Mouse (Mus musculus): ENCODE results near the gene Epha7. TPM values are rescaled to one million over a fixed set of nuclear protein-coding genes. Genes with fewer than 3 reads are reported as not detected.
A peak's percentile ranks its signal among the peaks of the same experiment; 100 is the strongest.

Epha7 gene
- polyA plus RNA-seq (2015; fragmentation: Nextera tagmentation; extraction: Ambion mirVana): 54.2 and 59.0 TPM in 2 replicates

- peak within 1 kb of the TSS; percentile 73 for H3K4me2 ChIP-seq (replicated peaks)
- ATAC-seq (ENCODE audit: low FRiP score, low read depth): peak; percentile 98
- H3K27me3 ChIP-seq: no peaks in the 10 kb centered on the region
- peak within 1 kb of the TSS; percentile 81 for H3K4me3 ChIP-seq
- H3K27ac ChIP-seq: peak within 1 kb of the TSS; percentile 97
- 0 out of 2 replicates have a peak, but pooled peaks cover 4% of the 10 kb centered on the region for H3K4me1 ChIP-seq
- no peaks in the 10 kb centered on the region for H3K36me3 ChIP-seq
- peak within 1 kb of the TSS; percentile 96 for H3K9ac ChIP-seq
- H3K9me3 ChIP-seq: no peaks in the 10 kb centered on the region
- WGBS: under 1% methylated on average over 48 of the region's 48 CpGs
These were observed at the start of gene Epha7 for GRCm38 (mm10) chr4:28812691-28813289. Gene Epha7, plus strand, starts transcription at chr4:28813131.

GRCm38 (mm10) chr4:28783961-28784360 is 29.0 kb upstream of the Epha7 start:
- no peak overlapping the region for H3K4me3 ChIP-seq
- no peak overlapping the region for H3K27ac ChIP-seq
- H3K9me3 ChIP-seq: no peaks in the 10 kb centered on the region
- 9% methylated on average over 3 of the region's 3 CpGs for WGBS
- H3K4me2 ChIP-seq (replicated peaks): no peak overlapping the region
- no peaks in the 10 kb centered on the region for H3K27me3 ChIP-seq
- no peak overlapping the region for H3K9ac ChIP-seq
- no peaks in the 10 kb centered on the region for H3K36me3 ChIP-seq
- H3K4me1 ChIP-seq: peaks cover 10% of the 10 kb centered on the region; the same call in 1 of the 2 replicates
- peak; percentile 94 for ATAC-seq (ENCODE audit: low FRiP score, low read depth)

GRCm38 (mm10) chr4:28808800-28809199 is 4.1 kb upstream of the Epha7 start:
- H3K4me3 ChIP-seq: no peak overlapping the region
- 0 out of 2 replicates have a peak, but pooled peaks cover 4% of the 10 kb centered on the region for H3K4me1 ChIP-seq
- no peak for ATAC-seq (ENCODE audit: low FRiP score, low read depth)
- H3K27ac ChIP-seq: no peak overlapping the region
- H3K36me3 ChIP-seq: no peaks in the 10 kb centered on the region
- H3K27me3 ChIP-seq: no peaks in the 10 kb centered on the region
- H3K9ac ChIP-seq: no peak overlapping the region
- no peak overlapping the region for H3K4me2 ChIP-seq (replicated peaks)
- no peaks in the 10 kb centered on the region for H3K9me3 ChIP-seq

GRCm38 (mm10) chr4:28809703-28810102 is 3.2 kb upstream of the Epha7 start:
- ATAC-seq (ENCODE audit: low FRiP score, low read depth): no peak
- no peak overlapping the region for H3K9ac ChIP-seq

GRCm38 (mm10) chr4:28813551-28814475 is 882 bp downstream of the Epha7 start:
- Histone ChIP-seq H3K27me3 (no peaks in the 10 kb centered on the region), H3K9ac (peak overlapping the region; percentile 96), H3K9me3 (no peaks in the 10 kb centered on the region), H3K27ac (peak overlapping the region; percentile 97), H3K4me2 (replicated peaks) (peak overlapping the region; percentile 73), H3K36me3 (no peaks in the 10 kb centered on the region), H3K4me3 (peak overlapping the region; percentile 81), H3K4me1 (0 out of 2 replicates have a peak, but pooled peaks cover 4% of the 10 kb centered on the region)
- under 1% methylated on average over 62 of the region's 94 CpGs for WGBS
- peak; percentile 26 for ATAC-seq (ENCODE audit: low FRiP score, low read depth)

More at GRCm38 (mm10) chr4:28809703-28810102, 3.2 kb upstream of the Epha7 start:
- H3K36me3 ChIP-seq: no peaks in the 10 kb centered on the region
- no peak overlapping the region for H3K27ac ChIP-seq
- no peaks in the 10 kb centered on the region for H3K27me3 ChIP-seq
- 0 out of 2 replicates have a peak, but pooled peaks cover 4% of the 10 kb centered on the region for H3K4me1 ChIP-seq
- H3K9me3 ChIP-seq: no peaks in the 10 kb centered on the region
- WGBS: 69% methylated on average over 4 of the region's 4 CpGs
- H3K4me3 ChIP-seq: no peak overlapping the region
- H3K4me2 ChIP-seq (replicated peaks): no peak overlapping the region

- H3K4me3 ChIP-seq: peak overlapping the region; percentile 81
- peak overlapping the region; percentile 97 for H3K27ac ChIP-seq
- 3% methylated on average over 8 of the region's 8 CpGs for WGBS
- H3K9ac ChIP-seq: peak overlapping the region; percentile 96
- H3K27me3 ChIP-seq: no peaks in the 10 kb centered on the region
- no peak for ATAC-seq (ENCODE audit: low FRiP score, low read depth)
- 0 out of 2 replicates have a peak, but pooled peaks cover 4% of the 10 kb centered on the region for H3K4me1 ChIP-seq
- no peaks in the 10 kb centered on the region for H3K36me3 ChIP-seq
- peak overlapping the region; percentile 73 for H3K4me2 ChIP-seq (replicated peaks)
- no peaks in the 10 kb centered on the region for H3K9me3 ChIP-seq
These were observed 1.5 kb downstream of the Epha7 start for GRCm38 (mm10) chr4:28814476-28814815.

GRCm38 (mm10) chr4:28814816-28815620 is 2.1 kb downstream of the Epha7 start:
- H3K27ac ChIP-seq: peak overlapping the region; percentile 97
- peak overlapping the region; percentile 81 for H3K4me3 ChIP-seq
- peak; percentile 16; the same call in 1 of the 2 replicates for ATAC-seq (ENCODE audit: low FRiP score, low read depth)
- 0 out of 2 replicates have a peak, but pooled peaks cover 4% of the 10 kb centered on the region for H3K4me1 ChIP-seq
- peak overlapping the region; percentile 73 for H3K4me2 ChIP-seq (replicated peaks)
- H3K9me3 ChIP-seq: no peaks in the 10 kb centered on the region
- no peaks in the 10 kb centered on the region for H3K27me3 ChIP-seq
- under 1% methylated on average over 56 of the region's 72 CpGs for WGBS
- H3K9ac ChIP-seq: peak overlapping the region; percentile 96
- H3K36me3 ChIP-seq: 0 out of 2 replicates have a peak, but pooled peaks cover 2% of the 10 kb centered on the region

GRCm38 (mm10) chr4:28815621-28815920 is 2.6 kb downstream of the Epha7 start:
- H3K27ac ChIP-seq: peak overlapping the region; percentile 97; the same call in 1 of the 2 replicates
- H3K4me3 ChIP-seq: peak overlapping the region; percentile 81
- H3K4me2 ChIP-seq (replicated peaks): peak overlapping the region; percentile 73
- 0% methylated on average over 14 of the region's 15 CpGs for WGBS
- no peaks in the 10 kb centered on the region for H3K9me3 ChIP-seq
- H3K4me1 ChIP-seq: 0 out of 2 replicates have a peak, but pooled peaks cover 4% of the 10 kb centered on the region
- no peak for ATAC-seq (ENCODE audit: low FRiP score, low read depth)
- H3K36me3 ChIP-seq: peaks cover 5% of the 10 kb centered on the region; the same call in 1 of the 2 replicates
- H3K27me3 ChIP-seq: no peaks in the 10 kb centered on the region
- H3K9ac ChIP-seq: peak overlapping the region; percentile 96

- Histone ChIP-seq H3K9ac (no peak overlapping the region), H3K36me3 (peaks cover 18% of the 10 kb centered on the region), H3K9me3 (no peaks in the 10 kb centered on the region), H3K27ac (no peak overlapping the region), H3K4me1 (no peaks in the 10 kb centered on the region), H3K27me3 (no peaks in the 10 kb centered on the region), H3K4me3 (no peak overlapping the region), H3K4me2 (replicated peaks) (no peak overlapping the region)
- 63% methylated on average over 1 of the region's 1 CpGs for WGBS
- ATAC-seq (ENCODE audit: low FRiP score, low read depth): no peak
These were observed 10.7 kb downstream of the Epha7 start for GRCm38 (mm10) chr4:28823616-28824015.

- no peak overlapping the region for H3K27ac ChIP-seq
- H3K4me1 ChIP-seq: no peaks in the 10 kb centered on the region
- no peaks in the 10 kb centered on the region for H3K27me3 ChIP-seq
- no peaks in the 10 kb centered on the region for H3K9me3 ChIP-seq
- H3K9ac ChIP-seq: no peak overlapping the region
- H3K36me3 ChIP-seq: peaks cover 18% of the 10 kb centered on the region
- no peak overlapping the region for H3K4me2 ChIP-seq (replicated peaks)
- no peak overlapping the region for H3K4me3 ChIP-seq
- ATAC-seq (ENCODE audit: low FRiP score, low read depth): no peak
- WGBS: 59% methylated on average over 7 of the region's 7 CpGs
These were observed 11.7 kb downstream of the Epha7 start for GRCm38 (mm10) chr4:28824616-28825015.

- Histone ChIP-seq H3K9ac (no peak overlapping the region), H3K4me2 (replicated peaks) (no peak overlapping the region), H3K9me3 (no peaks in the 10 kb centered on the region), H3K4me3 (no peak overlapping the region), H3K4me1 (no peaks in the 10 kb centered on the region), H3K27me3 (no peaks in the 10 kb centered on the region), H3K36me3 (no peaks in the 10 kb centered on the region), H3K27ac (no peak overlapping the region)
- 87% methylated on average over 3 of the region's 3 CpGs for WGBS
- ATAC-seq (ENCODE audit: low FRiP score, low read depth): no peak
These were observed 24.7 kb downstream of the Epha7 start for GRCm38 (mm10) chr4:28837669-28838068.
